Mouse (Mus musculus): ENCODE data around the gene Sned1. TPM values are rescaled to one million over a fixed set of nuclear protein-coding genes. Genes with fewer than 3 reads are reported as not detected.
A peak's percentile ranks its signal among the peaks of the same experiment; 100 is the strongest.
"Not testable (repeated sequence)": the region's sequence is repeated elsewhere in the genome, so short reads cannot be mapped to it uniquely, and the experiment has no call there.

Sned1 gene
- 10 to 100 TPM; 17.3 to 22.5 TPM for total RNA-seq (2021)
- long read RNA-seq, experiment 1, full-length matches to known transcripts, result 1 of 3 reads
- long read RNA-seq, experiment 1, partial matches to known transcripts, result 1 of 3 reads
- long read RNA-seq, experiment 1, other reads (novel, unspliced or antisense), result 1 of 3 reads
- long read RNA-seq, experiment 2, full-length matches to known transcripts, result 1 of 4 reads
- long read RNA-seq, experiment 2, partial matches to known transcripts, result 1 of 4 reads
- long read RNA-seq, experiment 2, other reads (novel, unspliced or antisense), result 2 of 4 reads

- peak; percentile 96 for DNase-seq
Measured at GRCm38 (mm10) chr1:93235576-93236544, at the start of gene Sned1. Gene Sned1, plus strand, starts transcription at chr1:93235841.

GRCm38 (mm10) chr1:93190726-93191305 lies 44.8 kb upstream of the Sned1 start:
- DNase-seq, result no peak

- DNase-seq, result no peak
Measured at GRCm38 (mm10) chr1:93194961-93195360, 40.7 kb upstream of the Sned1 start.

GRCm38 (mm10) chr1:93197454-93197853 lies 38.2 kb upstream of the Sned1 start:
- not testable (repeated sequence) for DNase-seq

- DNase-seq, result no peak
Measured at GRCm38 (mm10) chr1:93197916-93198315, 37.7 kb upstream of the Sned1 start.

GRCm38 (mm10) chr1:93206277-93206970 lies 29.2 kb upstream of the Sned1 start:
- DNase-seq, result no peak

GRCm38 (mm10) chr1:93207536-93208064 lies 28.0 kb upstream of the Sned1 start:
- DNase-seq, result peak; percentile 53

- DNase-seq, result peak; percentile 85
Measured at GRCm38 (mm10) chr1:93210213-93210641, 25.4 kb upstream of the Sned1 start.

GRCm38 (mm10) chr1:93211019-93211418 lies 24.6 kb upstream of the Sned1 start:
- DNase-seq, result no peak

- DNase-seq, result peak; percentile 54
Measured at GRCm38 (mm10) chr1:93211549-93212220, 24.0 kb upstream of the Sned1 start.

- no peak for DNase-seq
Measured at GRCm38 (mm10) chr1:93212441-93212840, 23.2 kb upstream of the Sned1 start.

GRCm38 (mm10) chr1:93214612-93215011 lies 21.0 kb upstream of the Sned1 start:
- no peak for DNase-seq

- DNase-seq, result peak; percentile 35
Measured at GRCm38 (mm10) chr1:93216839-93217497, 18.7 kb upstream of the Sned1 start.

- no peak for DNase-seq
Measured at GRCm38 (mm10) chr1:93217530-93217929, 18.1 kb upstream of the Sned1 start.

GRCm38 (mm10) chr1:93220776-93221175 lies 14.9 kb upstream of the Sned1 start:
- DNase-seq, result no peak

- peak; percentile 77 for DNase-seq
Measured at GRCm38 (mm10) chr1:93223972-93224371, 11.7 kb upstream of the Sned1 start.

- no peak for DNase-seq
Measured at GRCm38 (mm10) chr1:93225226-93225625, 10.4 kb upstream of the Sned1 start.

- DNase-seq, result peak; percentile 65
Measured at GRCm38 (mm10) chr1:93225731-93226520, 9.7 kb upstream of the Sned1 start.

GRCm38 (mm10) chr1:93227303-93227975 lies 8.2 kb upstream of the Sned1 start:
- peak; percentile 34 for DNase-seq
